Mouse (Mus musculus): Measurements from ENCODE around the gene Trabd2b. TPM values are rescaled to one million over a fixed set of nuclear protein-coding genes. Genes with fewer than 3 reads are reported as not detected.

Trabd2b gene
- polyA plus RNA-seq, 1 experiment from 2014 or later = 1.5 TPM

DNA sequence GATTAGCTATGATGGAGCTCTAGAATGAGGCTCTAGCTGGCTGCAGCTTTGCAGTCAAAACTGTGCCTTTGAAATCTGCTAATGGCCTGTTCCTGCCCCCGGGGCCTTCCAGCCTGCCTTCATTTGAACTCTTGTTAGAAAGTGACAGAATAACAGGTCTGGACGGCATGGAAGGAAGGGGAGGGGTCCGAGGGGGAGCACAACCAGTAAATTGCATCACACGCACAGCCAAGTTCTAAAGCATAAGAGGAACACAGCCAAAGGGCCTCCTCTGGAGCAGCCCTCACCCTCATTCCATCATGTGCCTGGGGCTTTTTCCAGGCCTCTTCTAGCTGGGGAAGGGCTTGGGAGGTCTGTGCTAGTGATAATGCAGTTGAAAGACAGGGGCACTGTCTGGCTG lies 110.1 kb downstream of the Trabd2b start:
- Histone ChIP-seq H3K27me3 (ENCODE audit: insufficient read depth, poor library complexity, severe bottlenecking) (no peaks in the 10 kb centered on the region), H3K4me1 (replicated peaks) (peaks cover 9% of the 10 kb centered on the region; the same call in 1 of the 2 replicates), H3K36me3 (no peaks in the 10 kb centered on the region), H3K4me3 (no peak overlapping the region), H3K27ac (no peak overlapping the region), H3K9me3 (no peaks in the 10 kb centered on the region)
- WGBS = 48% methylated on average over 4 of the region's 4 CpGs
- peak; percentile 27 for DNase-seq (ENCODE audit: low spot score)

DNA sequence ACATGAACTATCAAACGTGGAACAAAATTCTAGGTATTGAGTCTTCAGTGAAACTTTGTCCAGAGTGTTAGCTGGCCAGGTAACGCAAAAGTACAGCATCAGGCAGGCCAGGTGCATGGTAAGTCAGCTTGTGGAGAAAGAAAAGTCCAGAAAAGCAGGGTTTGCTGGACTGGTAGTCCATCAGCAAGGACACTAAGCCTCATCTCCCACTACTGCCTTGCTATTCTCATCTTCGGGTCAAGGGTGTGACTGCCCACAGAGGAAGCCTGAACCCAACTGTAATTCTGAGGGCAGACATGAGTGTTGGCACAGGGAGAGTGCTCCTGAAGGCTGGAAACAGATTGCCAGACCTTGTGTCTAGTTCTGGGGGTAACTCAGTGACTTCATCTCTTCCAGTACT lies 111.5 kb downstream of the Trabd2b start:
- H3K27ac ChIP-seq = no peak overlapping the region
- H3K36me3 ChIP-seq = no peaks in the 10 kb centered on the region
- 83% methylated on average over 3 of the region's 3 CpGs for WGBS
- H3K9me3 ChIP-seq = no peaks in the 10 kb centered on the region
- no peak overlapping the region for H3K4me3 ChIP-seq
- H3K27me3 ChIP-seq (ENCODE audit: insufficient read depth, poor library complexity, severe bottlenecking) = no peaks in the 10 kb centered on the region
- H3K4me1 ChIP-seq (replicated peaks) = peaks cover 9% of the 10 kb centered on the region; the same call in 1 of the 2 replicates
- no peak for DNase-seq (ENCODE audit: low spot score)

DNA sequence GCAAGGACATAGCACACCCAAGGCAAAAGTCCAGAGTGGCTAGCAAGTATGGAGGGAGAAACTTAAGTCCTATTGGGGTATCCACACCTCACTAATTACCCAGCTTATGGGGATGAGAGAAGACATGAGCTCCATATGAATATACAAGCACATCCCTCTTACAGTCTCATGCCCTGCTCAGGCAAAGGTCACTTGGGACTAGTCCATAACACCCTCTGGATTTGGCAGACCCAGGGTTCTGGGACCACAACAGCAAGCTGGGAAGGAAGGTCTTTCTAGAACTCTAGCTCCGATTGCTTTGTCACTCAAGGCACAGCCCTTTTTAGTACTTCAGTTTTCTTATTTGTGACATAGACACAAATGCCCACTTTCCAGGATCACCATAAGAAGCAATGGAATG lies 112.0 kb downstream of the Trabd2b start:
- Histone ChIP-seq H3K9me3 (no peaks in the 10 kb centered on the region), H3K27ac (no peak overlapping the region), H3K27me3 (ENCODE audit: insufficient read depth, poor library complexity, severe bottlenecking) (no peaks in the 10 kb centered on the region), H3K4me3 (no peak overlapping the region), H3K36me3 (no peaks in the 10 kb centered on the region), H3K4me1 (replicated peaks) (peaks cover 9% of the 10 kb centered on the region; the same call in 1 of the 2 replicates)
- DNase-seq (ENCODE audit: low spot score) = no peak
- WGBS = 80% methylated on average over 1 of the region's 1 CpGs

DNA sequence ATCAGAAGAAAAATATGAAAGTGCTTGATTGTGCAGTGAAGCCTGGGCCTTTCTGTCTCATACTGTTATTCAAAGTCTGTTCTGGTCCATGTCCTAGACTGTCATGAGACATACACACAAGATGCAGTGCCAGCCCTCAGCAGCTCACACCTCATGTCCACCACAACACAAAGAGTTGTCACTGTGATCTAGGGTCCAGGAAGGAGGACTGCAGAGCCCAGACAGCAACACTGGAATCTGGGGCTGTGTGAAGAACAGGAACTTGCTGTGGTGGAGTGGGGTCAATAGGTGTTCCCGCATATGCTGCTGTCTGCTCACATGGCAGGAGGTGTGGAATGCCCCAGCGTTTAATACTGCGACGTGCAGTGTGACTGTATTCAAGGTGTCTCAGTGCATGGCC lies 112.8 kb downstream of the Trabd2b start:
- Histone ChIP-seq H3K27me3 (ENCODE audit: insufficient read depth, poor library complexity, severe bottlenecking) (no peaks in the 10 kb centered on the region), H3K36me3 (no peaks in the 10 kb centered on the region), H3K9me3 (no peaks in the 10 kb centered on the region), H3K4me1 (replicated peaks) (peaks cover 9% of the 10 kb centered on the region; the same call in 1 of the 2 replicates), H3K4me3 (no peak overlapping the region), H3K27ac (no peak overlapping the region)
- no peak for DNase-seq (ENCODE audit: low spot score)
- WGBS = 77% methylated on average over 4 of the region's 4 CpGs

- Histone ChIP-seq H3K9me3 (no peaks in the 10 kb centered on the region), H3K27ac (no peak overlapping the region), H3K36me3 (no peaks in the 10 kb centered on the region), H3K4me3 (no peak overlapping the region), H3K27me3 (ENCODE audit: insufficient read depth, poor library complexity, severe bottlenecking) (no peaks in the 10 kb centered on the region), H3K4me1 (replicated peaks) (peaks cover 9% of the 10 kb centered on the region; the same call in 1 of the 2 replicates)
- 87% methylated on average over 3 of the region's 3 CpGs for WGBS
- no peak for DNase-seq (ENCODE audit: low spot score)
Measured at GRCm38 (mm10) chr4:114519966-114520365, 113.4 kb downstream of the Trabd2b start.

DNA sequence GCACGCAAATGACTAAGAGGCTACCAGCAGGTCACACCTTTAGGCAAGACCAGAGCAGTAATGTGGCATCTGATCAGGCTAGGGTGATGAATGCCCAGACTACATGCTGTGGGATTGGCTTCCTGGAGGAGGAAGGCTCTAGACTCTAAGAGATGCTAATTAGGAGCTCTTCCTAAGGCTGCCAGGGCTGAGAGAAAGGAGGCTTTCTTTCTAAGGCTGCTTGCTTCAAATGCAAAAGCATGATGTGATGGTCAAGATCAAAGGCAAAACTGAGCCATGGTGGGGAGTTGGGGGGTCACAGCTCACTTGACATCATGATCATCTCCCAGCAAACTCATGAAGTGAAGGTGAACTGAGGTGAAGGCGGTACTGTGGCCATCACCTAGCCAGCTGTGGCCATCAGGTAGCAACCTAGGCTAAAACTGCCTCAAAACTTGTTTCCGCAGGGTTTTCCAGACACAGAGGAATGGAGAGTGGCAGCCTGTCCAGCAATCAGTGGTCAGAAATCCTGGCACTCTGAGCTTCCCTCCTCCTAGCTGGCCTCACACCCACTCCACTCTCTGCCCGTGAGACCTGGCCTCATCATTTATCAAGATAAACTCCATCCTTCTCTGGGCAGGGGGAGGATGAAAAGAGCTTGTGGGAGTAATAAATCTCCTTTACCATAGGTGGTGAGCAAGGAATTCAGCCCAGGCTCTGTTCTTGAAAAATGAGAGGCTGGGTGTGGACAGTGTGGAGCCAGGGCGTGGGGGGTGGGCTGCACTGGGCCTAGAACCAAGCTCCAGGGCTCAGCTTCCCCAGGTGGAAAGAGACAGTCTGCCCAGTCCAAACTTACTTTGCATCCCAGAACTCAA lies 117.0 kb downstream of the Trabd2b start:
- no peak for DNase-seq (ENCODE audit: low spot score)
- WGBS = 76% methylated on average over 5 of the region's 5 CpGs
- no peak overlapping the region for H3K4me3 ChIP-seq
- no peaks in the 10 kb centered on the region for H3K4me1 ChIP-seq (replicated peaks)
- H3K27ac ChIP-seq = no peak overlapping the region
- no peaks in the 10 kb centered on the region for H3K9me3 ChIP-seq
- H3K36me3 ChIP-seq = no peaks in the 10 kb centered on the region
- no peaks in the 10 kb centered on the region for H3K27me3 ChIP-seq (ENCODE audit: insufficient read depth, poor library complexity, severe bottlenecking)

- H3K9me3 ChIP-seq = no peaks in the 10 kb centered on the region
- H3K27me3 ChIP-seq (ENCODE audit: insufficient read depth, poor library complexity, severe bottlenecking) = no peaks in the 10 kb centered on the region
Measured at GRCm38 (mm10) chr4:114531591-114531990, 125.1 kb downstream of the Trabd2b start.

DNA sequence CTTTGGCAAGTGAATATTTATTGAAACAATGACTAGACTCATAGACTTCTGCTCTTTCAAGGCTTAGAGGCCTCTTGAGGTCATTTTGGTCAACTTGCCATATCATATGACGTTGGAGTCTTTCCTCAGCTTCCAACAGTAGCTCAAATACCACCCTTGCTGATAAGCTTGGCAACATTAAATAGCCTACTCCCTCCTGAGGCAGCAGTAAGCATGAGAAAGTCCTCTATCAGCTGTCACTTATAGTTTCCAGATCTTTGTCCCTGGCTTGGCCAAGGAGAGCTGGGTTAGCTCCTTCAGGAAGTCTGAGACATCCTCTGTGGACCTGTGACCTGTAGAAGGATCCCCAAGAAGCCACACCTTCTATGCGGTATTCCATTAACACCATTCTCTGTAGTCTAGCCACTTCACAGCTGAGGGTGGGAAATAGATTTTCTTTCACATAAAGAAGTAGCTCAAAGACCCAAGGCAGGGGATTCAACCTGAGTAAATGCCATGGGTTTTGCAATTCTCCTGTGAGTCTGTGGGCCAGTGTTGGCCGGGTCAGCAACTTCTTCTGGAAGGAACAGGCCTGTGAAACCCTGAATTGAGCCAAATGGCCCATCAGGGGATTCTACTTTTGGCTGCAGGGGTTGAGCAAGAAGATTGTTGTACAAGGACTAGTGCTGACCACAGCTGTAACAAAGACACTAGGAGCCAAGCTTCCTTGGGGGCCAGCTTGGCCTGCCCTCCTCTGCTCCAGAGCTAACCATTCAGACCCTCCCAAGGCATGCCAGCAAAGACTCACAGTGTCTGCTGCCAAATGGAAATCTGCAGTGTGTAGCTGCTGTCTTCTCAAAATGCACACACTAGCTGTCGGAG lies 127.6 kb downstream of the Trabd2b start:
- 80% methylated on average over 4 of the region's 4 CpGs for WGBS
- no peak for DNase-seq (ENCODE audit: low spot score)
- no peak overlapping the region for H3K27ac ChIP-seq

More at GRCm38 (mm10) chr4:114531591-114531990, 125.1 kb downstream of the Trabd2b start:
- DNase-seq (ENCODE audit: low spot score) = no peak
- no peak overlapping the region for H3K4me3 ChIP-seq
- H3K36me3 ChIP-seq = no peaks in the 10 kb centered on the region
- WGBS = 50% methylated on average over 6 of the region's 6 CpGs
- H3K4me1 ChIP-seq (replicated peaks) = peaks cover 9% of the 10 kb centered on the region
- no peak overlapping the region; the same call in 1 of the 2 replicates for H3K27ac ChIP-seq

GRCm38 (mm10) chr4:114537376-114537974 lies 131.0 kb downstream of the Trabd2b start:
- Histone ChIP-seq H3K9me3 (no peaks in the 10 kb centered on the region), H3K36me3 (no peaks in the 10 kb centered on the region), H3K4me1 (replicated peaks) (no peaks in the 10 kb centered on the region), H3K27me3 (ENCODE audit: insufficient read depth, poor library complexity, severe bottlenecking) (no peaks in the 10 kb centered on the region), H3K4me3 (no peak overlapping the region), H3K27ac (no peak overlapping the region)
- 86% methylated on average over 6 of the region's 6 CpGs for WGBS
- no peak for DNase-seq (ENCODE audit: low spot score)

More for the DNA sequence above, 127.6 kb downstream of the Trabd2b start:
- Histone ChIP-seq H3K27me3 (ENCODE audit: insufficient read depth, poor library complexity, severe bottlenecking) (no peaks in the 10 kb centered on the region), H3K4me3 (no peak overlapping the region), H3K36me3 (no peaks in the 10 kb centered on the region), H3K9me3 (no peaks in the 10 kb centered on the region), H3K4me1 (replicated peaks) (peaks cover 9% of the 10 kb centered on the region)

GRCm38 (mm10) chr4:114540031-114540430 lies 133.5 kb downstream of the Trabd2b start:
- H3K27me3 ChIP-seq (ENCODE audit: insufficient read depth, poor library complexity, severe bottlenecking) = no peaks in the 10 kb centered on the region
- H3K36me3 ChIP-seq = no peaks in the 10 kb centered on the region
- 94% methylated on average over 7 of the region's 7 CpGs for WGBS
- H3K4me3 ChIP-seq = no peak overlapping the region
- H3K4me1 ChIP-seq (replicated peaks) = no peaks in the 10 kb centered on the region
- no peaks in the 10 kb centered on the region for H3K9me3 ChIP-seq
- DNase-seq (ENCODE audit: low spot score) = no peak
- no peak overlapping the region for H3K27ac ChIP-seq

DNA sequence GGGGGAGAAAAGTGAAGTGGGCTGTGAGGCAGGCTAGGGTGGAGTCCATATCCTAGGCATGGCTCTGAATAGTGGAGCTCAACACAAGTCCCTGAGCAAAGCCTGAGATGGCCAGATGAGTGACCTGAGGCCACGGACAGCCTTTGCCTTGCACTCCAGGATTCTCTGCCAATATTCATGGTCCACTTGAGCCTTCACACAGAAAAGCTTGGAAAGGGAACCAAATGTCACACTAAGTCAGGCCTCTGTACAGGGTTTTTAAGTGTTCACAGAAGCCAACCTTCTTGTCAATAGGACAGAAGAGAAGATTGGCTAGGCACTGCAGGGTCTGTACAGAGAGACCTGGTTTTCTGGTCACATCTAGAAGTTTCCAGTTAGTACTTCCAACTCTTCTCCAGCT lies 134.7 kb downstream of the Trabd2b start:
- H3K27ac ChIP-seq = no peak overlapping the region
- WGBS = 81% methylated on average over 1 of the region's 1 CpGs
- H3K9me3 ChIP-seq = no peaks in the 10 kb centered on the region
- no peaks in the 10 kb centered on the region for H3K4me1 ChIP-seq (replicated peaks)
- H3K4me3 ChIP-seq = no peak overlapping the region
- H3K36me3 ChIP-seq = no peaks in the 10 kb centered on the region
- no peak for DNase-seq (ENCODE audit: low spot score)
- no peaks in the 10 kb centered on the region for H3K27me3 ChIP-seq (ENCODE audit: insufficient read depth, poor library complexity, severe bottlenecking)

DNA sequence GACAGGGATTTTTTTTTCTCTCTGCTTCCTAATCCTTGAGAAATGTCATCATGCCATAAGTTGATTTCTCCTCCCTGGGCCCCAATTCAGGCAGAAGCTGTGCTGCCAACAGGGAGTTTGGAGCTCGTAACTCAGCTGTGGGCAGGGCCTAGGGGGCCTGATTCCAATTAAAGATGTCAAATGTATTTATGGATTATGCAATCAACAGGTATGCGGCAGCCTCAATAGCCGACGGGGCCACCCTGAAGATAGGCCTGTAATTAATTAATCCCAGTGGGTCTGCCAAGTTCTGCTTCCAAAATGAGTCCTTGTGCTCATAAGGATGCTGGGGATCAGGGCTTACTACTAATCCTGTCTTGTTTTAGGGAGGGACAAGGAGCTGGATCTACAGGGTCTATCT lies 135.6 kb downstream of the Trabd2b start:
- Histone ChIP-seq H3K4me3 (no peak overlapping the region), H3K27ac (no peak overlapping the region), H3K9me3 (no peaks in the 10 kb centered on the region), H3K36me3 (no peaks in the 10 kb centered on the region), H3K4me1 (replicated peaks) (no peaks in the 10 kb centered on the region), H3K27me3 (ENCODE audit: insufficient read depth, poor library complexity, severe bottlenecking) (no peaks in the 10 kb centered on the region)
- DNase-seq (ENCODE audit: low spot score) = no peak
- WGBS = 72% methylated on average over 4 of the region's 4 CpGs
